Mouse (Mus musculus) heart, embryonic 12.5 days (tissue): Measurements from ENCODE around the gene Timp4. TPM values are rescaled to one million over a fixed set of nuclear protein-coding genes. Genes with fewer than 3 reads are reported as not detected.
"Not testable (repeated sequence)": the region's sequence is repeated elsewhere in the genome, so short reads cannot be mapped to it uniquely, and the experiment has no call there.

Experiments used
- ATAC-seq: fragments of 200-750 bp; cut with Nextera tagmentation; 2 replicates; pipeline ENCODE4 v1.8.0; 2017; ENCODE audit warnings: moderate TSS enrichment, moderate library complexity; ENCODE audit not compliant: insufficient number of reproducible peaks, low FRiP score
- H3K27ac ChIP-seq: fragments of 300-500 bp; sonication (generic); 2 replicates; pipeline ENCODE4 v1.5.1; 2016; ENCODE audit warnings: mild to moderate bottlenecking, moderate library complexity; ENCODE audit not compliant: poor library complexity, severe bottlenecking
- H3K27me3 ChIP-seq: fragments of 300-500 bp; sonication (generic); replicated peaks from 2 replicates; pipeline ENCODE4 v1.6.1; 2016; ENCODE audit warnings: mild to moderate bottlenecking, moderate library complexity
- H3K36me3 ChIP-seq: fragments of 300-500 bp; sonication (generic); 2 replicates; pipeline ENCODE4 v1.6.1; 2016; ENCODE audit warnings: mild to moderate bottlenecking, moderate library complexity
- H3K4me1 ChIP-seq: fragments of 300-500 bp; sonication (generic); replicated peaks from 2 replicates; pipeline ENCODE4 v1.6.1; 2016; ENCODE audit warnings: mild to moderate bottlenecking
- H3K4me2 ChIP-seq: fragments of 300-500 bp; sonication (generic); 2 replicates; pipeline ENCODE4 v1.6.1; 2016; ENCODE audit warnings: mild to moderate bottlenecking, moderate library complexity
- H3K4me3 ChIP-seq: fragments of 300-500 bp; sonication (generic); 2 replicates; pipeline ENCODE4 v1.5.1; 2016; ENCODE audit warnings: mild to moderate bottlenecking
- H3K9ac ChIP-seq: fragments of 300-500 bp; sonication (generic); 2 replicates; pipeline ENCODE4 v1.6.1; 2016; ENCODE audit warnings: mild to moderate bottlenecking, moderate library complexity
- H3K9me3 ChIP-seq: fragments of 300-500 bp; sonication (generic); replicated peaks from 2 replicates; pipeline ENCODE4 v1.6.1; 2016; ENCODE audit warnings: mild to moderate bottlenecking, moderate library complexity
- WGBS: fragments of 180-500 bp; shearing (Covaris S2); methylation state at CpG from one replicate; pipeline ENCODE4 v1.1.7; 2016; 5-methylcytosine and 5-hydroxymethylcytosine counted together
- polyA plus RNA-seq: library from polyadenylated mRNA; unstranded; fragments of >200 nt; fragmentation: Nextera tagmentation; extraction: Ambion mirVana; gene quantifications from 2 replicates; pipeline ENCODE4 v1.2.1, GENCODE M21; 2016

Gene Timp4
- polyA plus RNA-seq, 1 experiment from 2014 or later: not detected

DNA sequence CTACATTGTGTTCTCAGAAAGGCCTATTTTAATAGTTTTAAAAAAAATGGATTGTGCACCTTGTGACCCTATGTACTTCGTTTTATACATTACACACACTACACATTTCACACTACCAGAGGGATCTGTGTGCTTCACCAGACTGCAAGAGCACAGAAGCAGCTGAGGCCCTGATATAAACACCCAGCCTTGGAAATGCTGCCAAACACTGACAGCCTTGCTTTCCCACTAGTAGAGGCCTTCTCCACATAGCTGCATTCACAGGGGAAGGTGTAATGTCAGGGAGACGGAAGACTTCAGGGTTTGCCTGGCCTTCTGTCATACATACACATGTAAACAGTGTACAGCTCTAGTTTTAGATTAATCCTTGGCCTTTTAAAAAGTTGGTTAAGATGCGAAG lies 3.2 kb upstream of the Timp4 start:
- H3K4me1 ChIP-seq: peaks cover 5% of the 10 kb centered on the region
- peaks cover 68% of the 10 kb centered on the region for H3K27me3 ChIP-seq
- H3K36me3 ChIP-seq: no peaks in the 10 kb centered on the region
- H3K9me3 ChIP-seq: no peaks in the 10 kb centered on the region
- WGBS: 76% methylated on average over 3 of the region's 3 CpGs
- H3K4me3 ChIP-seq: no peak overlapping the region
- no peak for ATAC-seq
- H3K4me2 ChIP-seq: no peak overlapping the region
- no peak overlapping the region for H3K27ac ChIP-seq
- no peak overlapping the region for H3K9ac ChIP-seq

GRCm38 (mm10) chr6:115251531-115251985 lies 447 bp downstream of the Timp4 start:
- Histone ChIP-seq H3K27ac (no peak overlapping the region), H3K9me3 (no peaks in the 10 kb centered on the region), H3K4me1 (peaks cover 5% of the 10 kb centered on the region), H3K27me3 (peaks cover 90% of the 10 kb centered on the region), H3K36me3 (no peaks in the 10 kb centered on the region), H3K4me3 (peak overlapping the region; percentile 21; the same call in 1 of the 2 replicates), H3K4me2 (peak overlapping the region; percentile 56), H3K9ac (no peak overlapping the region)
- 2% methylated on average over 13 of the region's 13 CpGs for WGBS
- ATAC-seq: peak; percentile 64

DNA sequence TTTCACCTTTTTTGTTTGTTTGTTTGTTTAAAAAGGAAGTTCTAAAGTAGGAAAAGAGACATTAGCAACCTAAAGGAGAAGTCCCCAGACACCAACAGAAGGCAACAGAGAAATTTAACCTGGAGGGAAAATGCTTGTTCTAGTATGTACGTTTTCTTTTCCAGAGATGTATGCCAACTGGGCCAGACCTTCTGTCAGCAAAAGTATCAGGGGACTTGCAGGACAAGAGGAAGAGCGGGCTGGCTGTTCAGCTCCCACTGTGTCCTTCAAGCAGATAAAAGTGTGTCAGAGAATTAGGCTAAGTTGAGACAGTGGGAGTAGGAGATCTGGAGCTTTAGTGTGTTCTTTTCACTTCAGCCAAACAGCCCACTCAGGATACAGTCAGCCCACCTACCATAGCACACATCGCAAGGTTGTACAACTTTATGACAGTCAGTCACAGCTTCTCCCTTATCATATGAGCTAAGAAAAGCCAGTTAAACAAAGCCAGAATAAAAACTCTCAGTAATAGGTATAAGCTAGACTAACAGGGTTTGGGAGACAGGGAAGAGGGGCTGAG lies 6.4 kb downstream of the Timp4 start:
- Histone ChIP-seq H3K4me3 (no peak overlapping the region), H3K27ac (no peak overlapping the region), H3K4me2 (no peak overlapping the region), H3K36me3 (no peaks in the 10 kb centered on the region), H3K9me3 (no peaks in the 10 kb centered on the region), H3K4me1 (peaks cover 4% of the 10 kb centered on the region; the same call in 1 of the 2 replicates), H3K27me3 (peaks cover 86% of the 10 kb centered on the region), H3K9ac (no peak overlapping the region)
- WGBS: 56% methylated on average over 3 of the region's 3 CpGs
- no peak for ATAC-seq

DNA sequence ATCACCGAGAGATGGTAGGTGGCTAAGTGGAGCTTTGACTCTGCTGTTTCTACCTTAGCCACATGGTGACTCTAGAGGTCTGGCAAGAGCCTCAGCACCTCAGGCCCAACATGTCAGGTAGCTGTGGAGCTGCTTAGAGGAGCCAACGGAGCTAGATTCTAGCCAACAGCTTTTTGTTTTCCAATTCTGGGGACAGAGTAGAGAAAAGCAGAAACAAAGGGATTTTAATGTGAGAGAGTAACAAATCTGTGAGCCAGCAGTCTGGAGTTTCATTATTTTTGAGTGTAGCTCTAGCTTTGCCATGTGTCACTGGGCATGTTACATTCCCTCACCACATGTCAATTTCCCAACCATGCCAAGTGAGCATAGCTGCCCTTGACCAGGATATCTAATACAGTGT lies 7.8 kb downstream of the Timp4 start:
- WGBS: 45% methylated on average over 2 of the region's 2 CpGs
- no peak for ATAC-seq
- no peak overlapping the region for H3K9ac ChIP-seq
- no peaks in the 10 kb centered on the region for H3K9me3 ChIP-seq
- no peaks in the 10 kb centered on the region for H3K36me3 ChIP-seq
- no peak overlapping the region for H3K4me3 ChIP-seq
- H3K27me3 ChIP-seq: peaks cover 76% of the 10 kb centered on the region
- H3K4me2 ChIP-seq: no peak overlapping the region
- H3K4me1 ChIP-seq: peaks cover 10% of the 10 kb centered on the region
- H3K27ac ChIP-seq: no peak overlapping the region

DNA sequence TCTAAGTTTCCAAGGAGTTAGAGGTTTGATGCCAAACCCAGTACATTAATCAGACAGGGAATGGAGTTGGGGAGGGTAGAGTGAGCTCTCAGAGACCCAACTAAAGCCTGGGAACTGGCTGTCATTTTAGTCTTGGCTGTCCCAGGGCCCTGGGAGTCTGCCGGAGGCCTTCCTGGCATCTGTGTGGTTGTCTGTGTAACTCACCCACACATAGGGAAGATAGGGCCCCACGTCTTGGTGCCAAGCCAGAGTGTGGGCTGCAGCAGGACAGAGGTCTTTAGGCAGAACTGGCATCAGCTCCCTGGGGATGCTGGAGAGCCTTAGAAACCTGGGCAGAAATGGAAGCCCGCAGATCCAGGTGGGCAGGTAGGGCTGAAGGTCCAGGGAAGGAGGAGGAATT lies 10.1 kb downstream of the Timp4 start:
- Histone ChIP-seq H3K4me1 (peaks cover 11% of the 10 kb centered on the region), H3K27ac (no peak overlapping the region), H3K36me3 (no peaks in the 10 kb centered on the region), H3K4me2 (no peak overlapping the region), H3K27me3 (peaks cover 76% of the 10 kb centered on the region), H3K4me3 (no peak overlapping the region), H3K9me3 (no peaks in the 10 kb centered on the region), H3K9ac (no peak overlapping the region)
- ATAC-seq: no peak
- 73% methylated on average over 3 of the region's 3 CpGs for WGBS

- no peaks in the 10 kb centered on the region for H3K36me3 ChIP-seq
- ATAC-seq: peak; percentile 42; the same call in 1 of the 2 replicates
- H3K27me3 ChIP-seq: peaks cover 77% of the 10 kb centered on the region
- H3K4me1 ChIP-seq: peaks cover 11% of the 10 kb centered on the region
- H3K9ac ChIP-seq: no peak overlapping the region
- no peaks in the 10 kb centered on the region for H3K9me3 ChIP-seq
- WGBS: 35% methylated on average over 3 of the region's 3 CpGs
- no peak overlapping the region for H3K27ac ChIP-seq
- H3K4me2 ChIP-seq: no peak overlapping the region
- no peak overlapping the region for H3K4me3 ChIP-seq
These were observed 10.8 kb downstream of the Timp4 start for GRCm38 (mm10) chr6:115241131-115241699.

- H3K9ac ChIP-seq, H3K9me3 ChIP-seq, H3K36me3 ChIP-seq, H3K27ac ChIP-seq, H3K4me3 ChIP-seq: not testable (repeated sequence)
- ATAC-seq: peak; percentile 66
- H3K4me1 ChIP-seq: peaks cover 11% of the 10 kb centered on the region
- H3K4me2 ChIP-seq: peak overlapping the region; percentile 35
- WGBS: 4% methylated on average over 2 of the region's 2 CpGs
- H3K27me3 ChIP-seq: peaks cover 77% of the 10 kb centered on the region
These were observed 11.6 kb downstream of the Timp4 start for GRCm38 (mm10) chr6:115240431-115240830.

- Histone ChIP-seq H3K9ac (no peak overlapping the region), H3K4me3 (no peak overlapping the region), H3K36me3 (no peaks in the 10 kb centered on the region), H3K27me3 (peaks cover 77% of the 10 kb centered on the region), H3K9me3 (no peaks in the 10 kb centered on the region), H3K4me1 (peaks cover 11% of the 10 kb centered on the region), H3K27ac (no peak overlapping the region), H3K4me2 (no peak overlapping the region)
- ATAC-seq: no peak
- WGBS: 79% methylated on average over 7 of the region's 7 CpGs
These were observed 12.7 kb downstream of the Timp4 start for GRCm38 (mm10) chr6:115239335-115239734.

GRCm38 (mm10) chr6:115238031-115239027 lies 13.7 kb downstream of the Timp4 start:
- peaks cover 77% of the 10 kb centered on the region for H3K27me3 ChIP-seq
- 76% methylated on average over 9 of the region's 9 CpGs for WGBS

DNA sequence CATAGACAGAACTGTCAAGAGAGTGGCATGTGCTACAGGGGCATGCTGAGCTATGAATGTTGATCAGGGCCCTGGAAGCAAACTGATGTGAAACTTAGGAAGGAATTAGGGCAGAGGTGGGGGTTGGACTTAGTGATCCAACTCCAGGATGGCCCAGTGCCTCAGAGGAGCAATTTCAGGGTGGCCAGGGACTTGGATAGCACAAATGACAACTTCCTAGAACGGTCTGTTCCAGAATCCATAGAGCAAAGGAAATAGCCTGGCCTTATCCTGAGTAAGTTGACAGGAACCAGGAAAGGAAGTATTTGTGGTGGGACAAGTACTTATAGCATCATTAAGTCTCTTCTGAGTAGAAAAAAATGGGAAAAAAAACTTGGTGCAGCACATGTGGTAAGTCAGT lies 19.4 kb downstream of the Timp4 start:
- Histone ChIP-seq H3K27me3 (peaks cover 77% of the 10 kb centered on the region), H3K27ac (no peak overlapping the region), H3K4me3 (no peak overlapping the region), H3K36me3 (no peaks in the 10 kb centered on the region), H3K9me3 (no peaks in the 10 kb centered on the region), H3K9ac (no peak overlapping the region), H3K4me1 (no peaks in the 10 kb centered on the region), H3K4me2 (no peak overlapping the region)
- ATAC-seq: no peak
- 69% methylated on average over 1 of the region's 1 CpGs for WGBS

More at GRCm38 (mm10) chr6:115238031-115239027, 13.7 kb downstream of the Timp4 start:
- Histone ChIP-seq H3K36me3 (no peaks in the 10 kb centered on the region), H3K4me1 (peaks cover 11% of the 10 kb centered on the region), H3K9me3 (no peaks in the 10 kb centered on the region), H3K9ac (no peak overlapping the region), H3K4me2 (no peak overlapping the region), H3K4me3 (no peak overlapping the region), H3K27ac (no peak overlapping the region)
- no peak for ATAC-seq

DNA sequence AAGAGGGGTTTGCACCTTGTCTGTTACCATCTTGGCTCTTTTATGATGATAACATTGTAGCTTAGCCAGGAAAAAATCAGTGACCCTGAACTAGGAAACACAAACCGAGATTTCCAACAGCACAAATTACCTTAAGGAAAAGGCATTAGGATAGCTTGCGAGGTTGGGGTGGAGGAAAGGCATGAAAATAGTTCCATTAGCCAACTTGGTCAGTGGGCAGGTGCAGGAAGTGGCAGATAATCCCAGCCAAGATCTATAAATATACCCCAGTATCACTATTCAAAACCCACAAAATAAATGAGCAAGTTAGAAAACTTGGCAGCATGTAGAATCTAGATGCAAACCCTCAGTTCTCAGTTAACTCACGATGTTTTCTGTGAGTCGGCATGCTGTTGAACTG lies 20.2 kb downstream of the Timp4 start:
- Histone ChIP-seq H3K27ac (no peak overlapping the region), H3K4me1 (no peaks in the 10 kb centered on the region), H3K4me3 (no peak overlapping the region), H3K27me3 (peaks cover 75% of the 10 kb centered on the region), H3K9ac (no peak overlapping the region), H3K36me3 (no peaks in the 10 kb centered on the region), H3K9me3 (no peaks in the 10 kb centered on the region), H3K4me2 (no peak overlapping the region)
- WGBS: 74% methylated on average over 4 of the region's 4 CpGs
- ATAC-seq: no peak
